Mouse (Mus musculus): ENCODE measurements around the gene Hist1h1c. TPM values are rescaled to one million over a fixed set of nuclear protein-coding genes. Genes with fewer than 3 reads are reported as not detected.

Hist1h1c gene
- polyA plus RNA-seq, 1 experiment from 2014 or later: 16.7 TPM

DNA sequence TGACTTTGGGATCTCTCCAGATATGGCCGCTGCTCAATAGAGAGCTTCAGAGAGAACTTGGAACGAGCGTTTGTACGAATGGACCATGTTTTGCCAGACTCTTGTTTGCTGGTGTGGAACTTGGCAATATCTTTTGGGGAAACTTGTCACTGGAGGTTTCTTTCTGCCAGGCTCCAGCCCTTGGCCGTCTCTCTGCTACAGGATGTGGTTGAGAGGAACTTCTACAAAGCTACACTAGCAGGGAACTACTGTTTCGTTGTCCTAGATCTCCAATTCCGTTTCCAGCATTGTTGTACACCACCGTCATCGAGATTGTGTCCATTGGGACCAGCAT, 9.4 kb upstream of the Hist1h1c start:
- Histone ChIP-seq H3K27ac (ENCODE audit: low read length) (no peak overlapping the region), H3K9ac (replicated peaks; ENCODE audit: low read depth, low read length) (no peak overlapping the region), H3K9me3 (ENCODE audit: control insufficient read depth, low read length) (no peaks in the 10 kb centered on the region), H3K4me3 (replicated peaks; ENCODE audit: low read length) (no peak overlapping the region), H3K27me3 (replicated peaks; ENCODE audit: control insufficient read depth, insufficient read depth, low read length) (no peaks in the 10 kb centered on the region), H3K4me2 (ENCODE audit: low read length) (no peak overlapping the region), H3K4me1 (replicated peaks; ENCODE audit: control insufficient read depth, insufficient read depth, low read length) (no peaks in the 10 kb centered on the region), H3K36me3 (ENCODE audit: control insufficient read depth, insufficient read depth) (no peaks in the 10 kb centered on the region)
- WGBS: 90% methylated on average over 9 of the region's 9 CpGs
- ATAC-seq: no peak

DNA sequence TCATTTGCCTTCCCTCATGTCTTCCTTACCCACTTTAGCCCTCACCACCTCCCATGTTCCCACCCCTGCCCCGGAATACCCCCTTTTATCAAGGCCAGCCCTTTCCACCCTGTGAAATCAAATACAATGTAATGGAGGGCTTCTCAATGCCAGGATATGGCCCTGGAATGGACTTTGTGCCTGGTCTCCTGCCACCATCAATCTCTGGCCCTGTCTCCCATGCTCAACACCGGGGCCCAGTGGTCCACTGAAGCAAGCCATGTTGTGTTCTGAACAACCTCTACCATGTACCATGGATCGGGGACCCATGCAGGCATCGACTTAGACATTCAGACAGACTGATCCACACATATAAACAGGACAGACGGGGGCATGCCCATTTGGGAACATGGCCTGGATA, 8.9 kb upstream of the Hist1h1c start:
- no peak for ATAC-seq
- H3K4me1 ChIP-seq (replicated peaks; ENCODE audit: control insufficient read depth, insufficient read depth, low read length): no peaks in the 10 kb centered on the region
- H3K36me3 ChIP-seq (ENCODE audit: control insufficient read depth, insufficient read depth): no peaks in the 10 kb centered on the region
- H3K9ac ChIP-seq (replicated peaks; ENCODE audit: low read depth, low read length): no peak overlapping the region
- 93% methylated on average over 5 of the region's 5 CpGs for WGBS
- H3K27me3 ChIP-seq (replicated peaks; ENCODE audit: control insufficient read depth, insufficient read depth, low read length): no peaks in the 10 kb centered on the region
- H3K9me3 ChIP-seq (ENCODE audit: control insufficient read depth, low read length): no peaks in the 10 kb centered on the region
- no peak overlapping the region for H3K27ac ChIP-seq (ENCODE audit: low read length)
- H3K4me2 ChIP-seq (ENCODE audit: low read length): no peak overlapping the region
- H3K4me3 ChIP-seq (replicated peaks; ENCODE audit: low read length): no peak overlapping the region

DNA sequence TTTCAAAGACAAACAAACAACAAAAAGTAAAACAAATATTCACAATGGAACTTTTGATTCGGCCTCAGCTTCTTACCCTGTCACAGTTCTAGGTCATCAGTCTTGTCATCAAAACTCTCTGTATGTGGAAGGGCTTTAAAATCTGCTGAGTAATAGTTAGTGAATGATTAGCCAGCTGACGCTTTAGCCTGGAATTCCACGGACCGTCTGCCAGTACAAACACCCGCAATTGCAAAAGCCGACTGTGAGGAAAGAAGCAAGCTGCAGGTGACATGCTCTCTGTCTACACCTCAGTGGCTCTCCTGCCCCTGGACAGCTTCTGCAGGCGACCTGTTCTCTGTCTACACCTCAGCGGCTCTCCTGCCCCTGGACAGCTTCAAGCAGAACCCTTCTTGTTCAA, 8.1 kb upstream of the Hist1h1c start:
- no peak overlapping the region for H3K9ac ChIP-seq (replicated peaks; ENCODE audit: low read depth, low read length)
- 55% methylated on average over 8 of the region's 8 CpGs for WGBS
- H3K4me1 ChIP-seq (replicated peaks; ENCODE audit: control insufficient read depth, insufficient read depth, low read length): no peaks in the 10 kb centered on the region
- no peaks in the 10 kb centered on the region for H3K27me3 ChIP-seq (replicated peaks; ENCODE audit: control insufficient read depth, insufficient read depth, low read length)
- no peak overlapping the region for H3K27ac ChIP-seq (ENCODE audit: low read length)
- H3K9me3 ChIP-seq (ENCODE audit: control insufficient read depth, low read length): no peaks in the 10 kb centered on the region
- no peak overlapping the region for H3K4me2 ChIP-seq (ENCODE audit: low read length)
- H3K4me3 ChIP-seq (replicated peaks; ENCODE audit: low read length): no peak overlapping the region
- ATAC-seq: no peak
- H3K36me3 ChIP-seq (ENCODE audit: control insufficient read depth, insufficient read depth): no peaks in the 10 kb centered on the region

DNA sequence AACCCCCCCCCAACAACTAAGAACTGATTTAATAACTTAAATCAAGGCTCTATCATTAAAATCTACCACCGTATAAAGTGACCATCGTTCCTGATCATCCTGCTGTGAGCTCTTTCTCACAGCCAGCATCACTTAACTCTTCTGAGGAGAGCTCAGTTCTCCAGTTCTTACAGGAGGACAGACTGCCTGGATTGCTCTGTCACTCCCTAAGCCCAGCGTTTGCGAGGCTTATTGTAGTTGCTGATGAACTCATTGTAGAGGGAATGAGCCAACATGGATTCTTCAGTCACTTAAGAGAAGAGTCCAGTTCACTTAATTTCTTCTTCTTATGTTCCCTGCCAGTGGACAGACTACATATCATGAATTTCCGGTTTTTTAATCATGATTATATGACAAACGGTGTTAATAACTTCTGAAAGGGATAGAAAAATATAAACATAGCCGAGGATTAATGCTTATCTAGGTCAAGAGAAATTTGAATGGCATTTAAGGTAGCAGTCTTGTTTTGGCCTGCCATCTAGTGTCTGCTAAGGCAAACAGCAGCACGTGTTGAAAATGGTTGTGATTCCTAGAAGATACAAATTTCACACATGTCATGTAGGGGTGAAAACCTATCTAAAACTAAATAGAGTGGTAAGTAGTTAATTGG, 6.3 kb upstream of the Hist1h1c start:
- H3K27me3 ChIP-seq (replicated peaks; ENCODE audit: control insufficient read depth, insufficient read depth, low read length): no peaks in the 10 kb centered on the region
- 25% methylated on average over 8 of the region's 8 CpGs for WGBS
- no peak overlapping the region for H3K4me3 ChIP-seq (replicated peaks; ENCODE audit: low read length)
- no peak overlapping the region for H3K27ac ChIP-seq (ENCODE audit: low read length)
- no peak overlapping the region for H3K9ac ChIP-seq (replicated peaks; ENCODE audit: low read depth, low read length)
- H3K9me3 ChIP-seq (ENCODE audit: control insufficient read depth, low read length): no peaks in the 10 kb centered on the region
- no peak overlapping the region for H3K4me2 ChIP-seq (ENCODE audit: low read length)
- H3K4me1 ChIP-seq (replicated peaks; ENCODE audit: control insufficient read depth, insufficient read depth, low read length): no peaks in the 10 kb centered on the region
- ATAC-seq: peak; percentile 62
- H3K36me3 ChIP-seq (ENCODE audit: control insufficient read depth, insufficient read depth): no peaks in the 10 kb centered on the region

DNA sequence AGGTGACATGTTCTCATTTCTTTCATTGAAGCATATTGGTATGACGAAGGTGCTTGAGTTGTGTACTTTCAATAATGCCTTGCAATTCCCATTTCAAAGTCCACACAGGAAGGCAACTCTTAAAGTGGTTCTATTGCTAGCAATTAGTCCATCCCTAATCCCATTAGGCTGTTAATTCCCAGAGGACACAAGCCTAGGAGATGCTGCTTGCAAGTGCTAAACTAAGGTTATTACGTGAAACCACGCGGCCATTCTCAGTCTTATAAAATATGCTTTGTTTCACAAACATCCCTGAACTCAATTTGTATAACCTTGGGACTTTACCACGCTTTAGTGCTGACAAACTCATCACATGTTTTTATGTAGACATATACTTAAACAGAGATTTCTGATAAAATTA, 1.5 kb upstream of the Hist1h1c start:
- H3K9me3 ChIP-seq (ENCODE audit: control insufficient read depth, low read length): no peaks in the 10 kb centered on the region
- no peak overlapping the region for H3K27ac ChIP-seq (ENCODE audit: low read length)
- H3K27me3 ChIP-seq (replicated peaks; ENCODE audit: control insufficient read depth, insufficient read depth, low read length): no peaks in the 10 kb centered on the region
- ATAC-seq: no peak
- 82% methylated on average over 5 of the region's 5 CpGs for WGBS
- H3K4me3 ChIP-seq (replicated peaks; ENCODE audit: low read length): no peak overlapping the region
- no peak overlapping the region for H3K4me2 ChIP-seq (ENCODE audit: low read length)
- no peak overlapping the region for H3K9ac ChIP-seq (replicated peaks; ENCODE audit: low read depth, low read length)
- H3K36me3 ChIP-seq (ENCODE audit: control insufficient read depth, insufficient read depth): no peaks in the 10 kb centered on the region
- peaks cover 16% of the 10 kb centered on the region for H3K4me1 ChIP-seq (replicated peaks; ENCODE audit: control insufficient read depth, insufficient read depth, low read length)

DNA sequence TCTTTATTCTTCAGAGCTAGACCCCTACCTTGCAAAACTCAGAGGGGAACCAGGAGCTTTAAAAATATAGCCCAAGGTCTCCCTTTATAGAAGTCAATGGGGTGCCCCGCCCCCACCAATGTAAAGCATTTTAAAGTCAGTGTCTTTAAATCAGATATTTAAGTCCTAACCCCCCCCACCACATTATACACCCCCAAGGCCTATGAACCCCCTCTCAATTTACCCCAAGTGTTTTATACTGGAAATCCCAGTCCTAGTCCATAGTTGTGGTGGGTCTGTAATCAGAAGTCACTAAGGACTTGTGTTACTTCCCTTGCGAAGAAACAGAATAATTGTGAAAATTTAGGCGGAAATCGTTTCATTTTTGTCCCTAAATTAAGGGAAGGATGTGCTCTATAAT, 567 bp upstream of the Hist1h1c start:
- ATAC-seq: no peak
- H3K27ac ChIP-seq (ENCODE audit: low read length): peak overlapping the region; percentile 90
- peak overlapping the region; percentile 34; the same call in 1 of the 2 replicates for H3K9ac ChIP-seq (replicated peaks; ENCODE audit: low read depth, low read length)
- peak overlapping the region; percentile 97 for H3K4me2 ChIP-seq (ENCODE audit: low read length)
- H3K4me1 ChIP-seq (replicated peaks; ENCODE audit: control insufficient read depth, insufficient read depth, low read length): peaks cover 16% of the 10 kb centered on the region
- H3K27me3 ChIP-seq (replicated peaks; ENCODE audit: control insufficient read depth, insufficient read depth, low read length): no peaks in the 10 kb centered on the region
- no peaks in the 10 kb centered on the region for H3K9me3 ChIP-seq (ENCODE audit: control insufficient read depth, low read length)
- 25% methylated on average over 4 of the region's 4 CpGs for WGBS
- H3K4me3 ChIP-seq (replicated peaks; ENCODE audit: low read length): peak overlapping the region; percentile 67
- H3K36me3 ChIP-seq (ENCODE audit: control insufficient read depth, insufficient read depth): no peaks in the 10 kb centered on the region

DNA sequence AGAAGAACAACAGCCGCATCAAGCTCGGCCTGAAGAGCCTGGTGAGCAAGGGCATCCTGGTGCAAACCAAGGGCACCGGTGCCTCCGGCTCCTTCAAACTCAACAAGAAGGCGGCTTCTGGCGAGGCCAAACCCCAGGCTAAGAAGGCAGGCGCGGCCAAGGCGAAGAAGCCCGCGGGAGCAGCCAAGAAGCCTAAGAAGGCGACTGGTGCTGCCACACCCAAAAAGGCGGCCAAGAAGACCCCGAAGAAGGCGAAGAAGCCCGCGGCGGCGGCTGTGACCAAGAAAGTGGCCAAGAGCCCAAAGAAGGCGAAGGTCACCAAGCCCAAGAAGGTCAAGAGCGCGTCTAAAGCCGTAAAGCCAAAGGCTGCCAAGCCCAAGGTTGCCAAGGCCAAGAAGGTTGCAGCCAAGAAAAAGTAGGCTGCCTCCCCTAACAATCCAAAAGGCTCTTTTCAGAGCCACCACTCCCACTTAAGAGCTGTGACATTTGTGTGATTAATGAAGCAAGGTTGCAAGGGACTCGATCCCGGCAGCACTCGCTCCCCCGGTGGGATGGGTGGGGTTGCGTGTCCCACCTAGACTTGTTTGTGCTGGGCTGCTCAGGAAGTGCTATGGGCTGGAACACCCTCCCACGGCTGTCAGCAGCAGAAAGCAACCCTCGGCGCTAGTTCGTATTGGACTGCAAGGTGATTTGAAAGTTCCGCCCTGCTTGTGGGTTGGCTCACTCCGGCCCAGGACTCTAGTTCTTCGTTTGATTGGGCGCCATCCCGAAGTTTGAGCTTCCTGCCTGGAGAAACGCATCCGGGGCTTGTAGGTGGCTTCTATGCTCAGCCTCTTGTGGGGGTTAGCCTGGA, 687 bp downstream of the Hist1h1c start:
- H3K4me3 ChIP-seq (replicated peaks; ENCODE audit: low read length): peak overlapping the region; percentile 67
- peak overlapping the region; percentile 90 for H3K27ac ChIP-seq (ENCODE audit: low read length)
- H3K9me3 ChIP-seq (ENCODE audit: control insufficient read depth, low read length): no peaks in the 10 kb centered on the region
- peak overlapping the region; percentile 58 for H3K9ac ChIP-seq (replicated peaks; ENCODE audit: low read depth, low read length)
- under 1% methylated on average over 39 of the region's 39 CpGs for WGBS
- no peaks in the 10 kb centered on the region for H3K27me3 ChIP-seq (replicated peaks; ENCODE audit: control insufficient read depth, insufficient read depth, low read length)
- peaks cover 16% of the 10 kb centered on the region for H3K4me1 ChIP-seq (replicated peaks; ENCODE audit: control insufficient read depth, insufficient read depth, low read length)
- ATAC-seq: peak; percentile 89
- peak overlapping the region; percentile 97 for H3K4me2 ChIP-seq (ENCODE audit: low read length)
- H3K36me3 ChIP-seq (ENCODE audit: control insufficient read depth, insufficient read depth): no peaks in the 10 kb centered on the region

DNA sequence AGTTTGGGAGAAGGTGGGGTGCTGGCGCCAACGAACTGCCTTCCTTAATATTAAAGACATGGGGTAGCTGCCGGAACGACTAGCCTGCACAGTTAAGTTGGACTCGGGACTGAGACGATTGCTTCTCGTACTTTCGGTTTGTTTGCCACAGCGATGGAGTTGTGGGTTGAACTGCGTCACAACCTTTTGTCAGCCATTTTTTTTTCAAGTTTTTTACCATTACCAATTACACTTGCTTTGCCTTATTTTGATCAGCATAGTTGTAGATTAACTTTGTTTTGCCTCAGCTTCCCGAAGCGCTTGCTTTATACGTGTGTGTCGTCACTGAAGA, 1.3 kb downstream of the Hist1h1c start:
- Histone ChIP-seq H3K36me3 (ENCODE audit: control insufficient read depth, insufficient read depth) (no peaks in the 10 kb centered on the region), H3K4me1 (replicated peaks; ENCODE audit: control insufficient read depth, insufficient read depth, low read length) (peaks cover 16% of the 10 kb centered on the region), H3K27me3 (replicated peaks; ENCODE audit: control insufficient read depth, insufficient read depth, low read length) (no peaks in the 10 kb centered on the region), H3K9ac (replicated peaks; ENCODE audit: low read depth, low read length) (peak overlapping the region; percentile 58), H3K9me3 (ENCODE audit: control insufficient read depth, low read length) (no peaks in the 10 kb centered on the region), H3K4me2 (ENCODE audit: low read length) (peak overlapping the region; percentile 97), H3K4me3 (replicated peaks; ENCODE audit: low read length) (peak overlapping the region; percentile 67), H3K27ac (ENCODE audit: low read length) (peak overlapping the region; percentile 90)
- under 1% methylated on average over 14 of the region's 14 CpGs for WGBS
- ATAC-seq: no peak

DNA sequence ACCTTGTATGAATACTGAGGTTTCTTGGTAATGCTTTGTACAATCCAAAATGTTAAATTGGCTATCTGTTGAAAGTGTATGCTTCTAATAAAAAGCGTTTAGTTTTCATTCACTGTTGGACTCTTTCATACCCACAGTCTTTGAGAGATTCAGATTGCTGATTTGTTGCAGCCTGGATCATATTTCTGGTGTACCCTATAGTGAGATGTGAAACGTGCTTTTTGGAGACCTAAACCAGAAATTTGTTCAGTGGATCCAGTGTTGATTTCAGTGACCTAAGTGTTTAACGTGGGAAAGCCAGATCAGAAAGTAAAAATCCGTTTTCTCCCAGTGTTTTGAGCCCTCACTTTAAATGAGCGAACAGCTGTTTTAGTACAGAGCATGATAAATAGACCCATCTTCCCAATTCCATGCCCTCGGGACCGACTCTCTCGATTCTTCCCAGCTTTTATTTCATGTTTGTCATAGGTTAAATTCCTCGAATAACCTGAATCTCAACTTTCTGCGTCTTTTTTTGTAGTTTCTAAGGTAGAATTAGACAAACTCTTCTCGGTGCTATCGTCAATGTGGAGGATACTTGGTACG, 1.7 kb downstream of the Hist1h1c start:
- Histone ChIP-seq H3K27me3 (replicated peaks; ENCODE audit: control insufficient read depth, insufficient read depth, low read length) (no peaks in the 10 kb centered on the region), H3K9me3 (ENCODE audit: control insufficient read depth, low read length) (no peaks in the 10 kb centered on the region), H3K4me1 (replicated peaks; ENCODE audit: control insufficient read depth, insufficient read depth, low read length) (peaks cover 16% of the 10 kb centered on the region), H3K36me3 (ENCODE audit: control insufficient read depth, insufficient read depth) (no peaks in the 10 kb centered on the region), H3K4me2 (ENCODE audit: low read length) (peak overlapping the region; percentile 97), H3K4me3 (replicated peaks; ENCODE audit: low read length) (peak overlapping the region; percentile 67), H3K9ac (replicated peaks; ENCODE audit: low read depth, low read length) (peak overlapping the region; percentile 58), H3K27ac (ENCODE audit: low read length) (peak overlapping the region; percentile 90)
- ATAC-seq: no peak
- WGBS: 35% methylated on average over 13 of the region's 13 CpGs
